Mouse (Mus musculus) mouse trophoblast stem cell (cell line): ENCODE results near the gene Zbtb39.
"Not testable (repeated sequence)": the region's sequence is repeated elsewhere in the genome, so short reads cannot be mapped to it uniquely, and the experiment has no call there.

Source experiments
- in situ Hi-C, 2 experiments: fragments of 300-500 bp; cut with MseI, MboI; formaldehyde crosslinking; loops; 2 replicates in 1 of 2; 3 replicates in 1 of 2; pipeline ENCODE4 v1.15.1; 2025

Gene Zbtb39

GRCm38 (mm10) chr10:127736266-127736665, 3.1 kb upstream of the Zbtb39 start:
- in situ Hi-C loops = loop anchor here in 1 of 2 experiments (5.0 kb wide), 1 partner anchor 201 kb away; no protein-coding TSS in a partner anchor

- in situ Hi-C loops = loop anchor here in 1 of 2 experiments (5.0 kb wide), 1 partner anchor 200 kb away; no protein-coding TSS in a partner anchor
Observed at GRCm38 (mm10) chr10:127736916-127737315, 2.4 kb upstream of the Zbtb39 start.

GRCm38 (mm10) chr10:127737552-127737951, 1.8 kb upstream of the Zbtb39 start:
- in situ Hi-C loops = loop anchor here in 1 of 2 experiments (5.0 kb wide), 1 partner anchor 200 kb away; no protein-coding TSS in a partner anchor

- in situ Hi-C loops = loop anchor here in 1 of 2 experiments (5.0 kb wide), 1 partner anchor 199 kb away; no protein-coding TSS in a partner anchor
Observed at GRCm38 (mm10) chr10:127738151-127738882, 1.0 kb upstream of the Zbtb39 start.

- in situ Hi-C loops = loop anchor here in 1 of 2 experiments (5.0 kb wide), 1 partner anchor 198 kb away; no protein-coding TSS in a partner anchor
Observed at GRCm38 (mm10) chr10:127739661-127740161, 373 bp downstream of the Zbtb39 start.

GRCm38 (mm10) chr10:127744661-127745060, 5.3 kb downstream of the Zbtb39 start:
- in situ Hi-C loops = loop anchor here in 1 of 2 experiments (5.0 kb wide), 1 partner anchor 193 kb away; no protein-coding TSS in a partner anchor

GRCm38 (mm10) chr10:127745886-127746285, 6.5 kb downstream of the Zbtb39 start:
- in situ Hi-C loops = loop anchor here in 1 of 2 experiments (5.0 kb wide), 1 partner anchor 191 kb away; no protein-coding TSS in a partner anchor

GRCm38 (mm10) chr10:127747254-127747653, 7.9 kb downstream of the Zbtb39 start:
- in situ Hi-C loops = loop anchor here in 1 of 2 experiments (5.0 kb wide), 1 partner anchor 190 kb away; no protein-coding TSS in a partner anchor

GRCm38 (mm10) chr10:127748847-127749612, 9.7 kb downstream of the Zbtb39 start:
- in situ Hi-C loops = loop anchor here in 1 of 2 experiments (5.0 kb wide), 1 partner anchor 188 kb away; no protein-coding TSS in a partner anchor

GRCm38 (mm10) chr10:127750136-127750777, 10.9 kb downstream of the Zbtb39 start:
- in situ Hi-C loops = no loop called here

- in situ Hi-C loops = no loop called here
Observed at GRCm38 (mm10) chr10:127751548-127751947, 12.2 kb downstream of the Zbtb39 start, which contains the start of gene Gpr182. Gpr182 (minus strand) TSS chr10:127751732.

- in situ Hi-C loops = no loop called here
Observed at GRCm38 (mm10) chr10:127754566-127755166, 15.3 kb downstream of the Zbtb39 start.

GRCm38 (mm10) chr10:127755246-127755645, 15.9 kb downstream of the Zbtb39 start:
- in situ Hi-C loops = no loop called here

- in situ Hi-C loops = no loop called here
Observed at GRCm38 (mm10) chr10:127755770-127756468, 16.6 kb downstream of the Zbtb39 start.

GRCm38 (mm10) chr10:127759181-127760110, 20.1 kb downstream of the Zbtb39 start, which contains the start of the genes Rdh1 and Rdh16f1:
Rdh1 (plus strand) TSS chr10:127759721.
Rdh16f1 (plus strand) TSS chr10:127759787.
- in situ Hi-C loops = no loop called here

- in situ Hi-C loops = not testable (repeated sequence)
Observed at GRCm38 (mm10) chr10:127762926-127763325, 23.6 kb downstream of the Zbtb39 start.

- in situ Hi-C loops = no loop called here
Observed at GRCm38 (mm10) chr10:127763914-127764680, 24.8 kb downstream of the Zbtb39 start.

GRCm38 (mm10) chr10:127766564-127766963, 27.2 kb downstream of the Zbtb39 start:
- in situ Hi-C loops = no loop called here
